29 mouse cellular contexts compared by ENCODE assay signal in the genomic region with DNA sequence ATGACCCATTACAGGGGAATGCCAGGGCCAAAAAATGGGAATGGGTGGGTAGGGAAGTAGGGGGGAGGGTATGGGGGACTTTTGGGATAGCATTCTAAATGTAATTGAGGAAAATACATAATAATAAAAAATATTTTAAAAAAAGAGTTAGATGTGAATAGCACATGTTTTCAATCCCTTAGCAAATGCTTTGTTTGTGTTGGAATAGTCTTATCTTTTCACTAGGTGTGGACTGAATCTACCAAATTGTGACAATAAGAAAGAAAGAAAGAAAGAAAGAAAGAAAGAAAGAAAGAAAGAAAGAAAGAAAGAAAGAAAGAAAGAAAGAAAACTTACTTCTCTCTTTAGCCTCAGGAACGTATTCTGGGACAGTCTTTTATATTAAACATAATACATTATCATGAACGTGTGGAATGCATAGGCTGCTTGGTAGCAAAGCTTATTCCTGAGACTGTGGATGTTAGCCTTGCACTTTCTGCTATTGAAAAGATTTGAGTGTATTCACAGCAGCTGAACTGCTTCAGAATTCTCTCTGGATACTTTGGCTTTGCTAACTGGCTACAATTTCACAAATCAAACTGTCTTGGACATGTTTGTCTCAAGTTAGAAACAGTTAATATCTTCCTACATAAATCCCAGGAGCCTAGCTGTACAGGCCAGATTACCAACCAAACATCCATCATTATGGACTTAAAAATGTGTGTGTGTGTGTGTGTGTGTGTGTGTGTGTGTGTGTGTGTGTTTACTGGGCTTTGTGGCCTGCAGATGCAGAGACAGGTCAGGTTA.
DNase-seq lines count a peak whose midpoint lies in the region; ATAC-seq lines count a peak whose summit lies in the region.
"Had no signal": no experiment of that assay in that cellular context is flagged by ENCODE, and none has a peak within 500 bp of the region (broad histone marks: within the 10 kb centered on the region; RNA-seq: fewer than 3 reads in every experiment).

No protein-coding gene starts in this region.

- H3K27ac ChIP-seq in embryonic facial prominence, embryonic 14.5 days (replicated peaks; ENCODE audit: low read depth, low read length), result no peak overlapping the region
- H3K27ac ChIP-seq in embryonic facial prominence, embryonic 10.5 days (replicated peaks), result no peak overlapping the region
- no peak overlapping the region for H3K27ac ChIP-seq in kidney, embryonic 14.5 days (ENCODE audit: low read depth, low read length)
- H3K27ac ChIP-seq: embryonic facial prominence, embryonic 15.5 days; forebrain, embryonic 12.5 days; hindbrain, embryonic 10.5 days; hindbrain, embryonic 15.5 days; liver, embryonic 14.5 days; macrophage; midbrain, embryonic 13.5 days; neural tube, embryonic 13.5 days had no signal

- no peak overlapping the region for H3K4me2 ChIP-seq in embryonic facial prominence, embryonic 14.5 days (ENCODE audit: low read depth, low read length)
- no peak overlapping the region for H3K4me2 ChIP-seq in kidney, embryonic 14.5 days (replicated peaks; ENCODE audit: low read depth, low read length)
- H3K4me2 ChIP-seq: embryonic facial prominence, embryonic 15.5 days; forebrain, embryonic 12.5 days; heart, embryonic 11.5 days; hindbrain, embryonic 15.5 days; midbrain, embryonic 13.5 days; neural tube, embryonic 13.5 days had no signal

- no peak overlapping the region for H3K9ac ChIP-seq in embryonic facial prominence, embryonic 14.5 days (ENCODE audit: low read depth, low read length)
- H3K9ac ChIP-seq in kidney, embryonic 14.5 days (ENCODE audit: low read depth, low read length), result no peak overlapping the region
- H3K9ac ChIP-seq: embryonic facial prominence, embryonic 15.5 days; forebrain, embryonic 12.5 days; forebrain, postnatal 0 days; hindbrain, embryonic 15.5 days; liver, embryonic 14.5 days; midbrain, embryonic 13.5 days; neural tube, embryonic 13.5 days had no signal

- H3K4me1 ChIP-seq in embryonic facial prominence, embryonic 14.5 days (ENCODE audit: control insufficient read depth, insufficient read depth, low read length), result no peaks in the 10 kb centered on the region; the same call in 1 of the 2 replicates
- no peaks in the 10 kb centered on the region for H3K4me1 ChIP-seq in embryonic facial prominence, embryonic 10.5 days
- no peaks in the 10 kb centered on the region for H3K4me1 ChIP-seq in kidney, embryonic 14.5 days (ENCODE audit: control insufficient read depth, insufficient read depth, low read length)
- H3K4me1 ChIP-seq: embryonic facial prominence, embryonic 15.5 days; forebrain, embryonic 12.5 days; hindbrain, embryonic 10.5 days; hindbrain, embryonic 15.5 days; midbrain, embryonic 13.5 days; neural tube, embryonic 13.5 days had no signal

- peak; percentile 5 for DNase-seq in embryonic facial prominence, embryonic 14.5 days (ENCODE audit: low spot score)
- no peak for DNase-seq in embryonic facial prominence, embryonic 10.5 days (ENCODE audit: low spot score)
- no peak for DNase-seq in kidney, postnatal 14 days
- DNase-seq in kidney, postnatal 4 days, result peak; percentile 11 to 14
- no peak for DNase-seq in kidney, adult 18-20 months
- peak; percentile 2 for DNase-seq in lung, postnatal 25 days (ENCODE audit: low spot score)
- no peak for DNase-seq in lung, adult 18-20 months
- DNase-seq: adrenal gland, adult 2 months; adrenal gland, postnatal 36 days; cerebellum, adult 18-20 months; cerebellum, postnatal 10 days; forebrain, postnatal 0 days; heart, postnatal 14 days; liver; right cerebral cortex, postnatal 4 days; thymus, postnatal 14 days had no signal

- WGBS in embryonic facial prominence, embryonic 14.5 days, result 68% methylated on average over 2 of the region's 2 CpGs
- 80% methylated on average over 2 of the region's 2 CpGs for WGBS in embryonic facial prominence, embryonic 10.5 days
- WGBS in kidney, embryonic 14.5 days, result 50% methylated on average over 2 of the region's 2 CpGs

- H3K4me3 ChIP-seq in embryonic facial prominence, embryonic 14.5 days (ENCODE audit: low read depth, low read length), result no peak overlapping the region
- no peak overlapping the region for H3K4me3 ChIP-seq in embryonic facial prominence, embryonic 10.5 days
- H3K4me3 ChIP-seq in kidney, embryonic 14.5 days (ENCODE audit: low read length), result no peak overlapping the region
- H3K4me3 ChIP-seq: embryonic facial prominence, embryonic 15.5 days; forebrain, embryonic 12.5 days; hindbrain, embryonic 10.5 days; hindbrain, embryonic 15.5 days; midbrain, embryonic 13.5 days; neural tube, embryonic 13.5 days had no signal

- ATAC-seq in embryonic facial prominence, embryonic 14.5 days (ENCODE audit: low read depth), result no peak
- ATAC-seq in kidney, embryonic 14.5 days (ENCODE audit: low FRiP score, low TSS enrichment), result 0 out of 2 replicates have a peak, but pooled peaks have one; percentile 24
- ATAC-seq: activated CD4-positive, CD25-positive, alpha-beta regulatory T cell, adult 4 months; forebrain, postnatal 0 days; inflammation-experienced regulatory T-cells, adult 6 months; midbrain, embryonic 13.5 days had no signal

- no peaks in the 10 kb centered on the region for H3K27me3 ChIP-seq in embryonic facial prominence, embryonic 14.5 days (replicated peaks; ENCODE audit: control insufficient read depth, insufficient read depth, low read length)
- H3K27me3 ChIP-seq in embryonic facial prominence, embryonic 10.5 days (replicated peaks; ENCODE audit: low read depth, poor library complexity, severe bottlenecking), result no peaks in the 10 kb centered on the region
- no peaks in the 10 kb centered on the region for H3K27me3 ChIP-seq in kidney, embryonic 14.5 days (ENCODE audit: control insufficient read depth, insufficient read depth, low read length)
- H3K27me3 ChIP-seq: CH12.LX; embryonic facial prominence, embryonic 15.5 days; forebrain, embryonic 12.5 days; hindbrain, embryonic 15.5 days; midbrain, embryonic 13.5 days; neural tube, embryonic 13.5 days had no signal

- no peaks in the 10 kb centered on the region for H3K9me3 ChIP-seq in embryonic facial prominence, embryonic 14.5 days (ENCODE audit: control insufficient read depth, low read length)
- H3K9me3 ChIP-seq in embryonic facial prominence, embryonic 10.5 days, result no peaks in the 10 kb centered on the region
- H3K9me3 ChIP-seq in kidney, embryonic 14.5 days (ENCODE audit: control insufficient read depth, low read length), result no peaks in the 10 kb centered on the region
- H3K9me3 ChIP-seq: embryonic facial prominence, embryonic 15.5 days; forebrain, embryonic 12.5 days; hindbrain, embryonic 10.5 days; hindbrain, embryonic 15.5 days; midbrain, embryonic 13.5 days; neural tube, embryonic 13.5 days had no signal

- no peaks in the 10 kb centered on the region for H3K36me3 ChIP-seq in embryonic facial prominence, embryonic 14.5 days (ENCODE audit: control insufficient read depth, insufficient read depth, low read length)
- H3K36me3 ChIP-seq in embryonic facial prominence, embryonic 10.5 days (replicated peaks), result no peaks in the 10 kb centered on the region
- H3K36me3 ChIP-seq in kidney, embryonic 14.5 days (ENCODE audit: control insufficient read depth, insufficient read depth, low read length), result no peaks in the 10 kb centered on the region
- H3K36me3 ChIP-seq: embryonic facial prominence, embryonic 15.5 days; forebrain, embryonic 12.5 days; hindbrain, embryonic 10.5 days; hindbrain, embryonic 15.5 days; midbrain, embryonic 13.5 days; neural tube, embryonic 13.5 days had no signal

Comparison
In these comparisons a context has a peak if more than half of its experiments do, and no peak if none do; other contexts are left out.
1. DNase-seq: peak in embryonic facial prominence, embryonic 14.5 days (single experiment), kidney, postnatal 4 days (2 of 2) and lung, postnatal 25 days (single experiment); none in embryonic facial prominence, embryonic 10.5 days (single experiment), kidney, postnatal 14 days (single experiment), kidney, adult 18-20 months (single experiment) and lung, adult 18-20 months (0 of 2).